Mouse (Mus musculus) hindbrain, postnatal 0 days (tissue): Measurements from ENCODE around the gene Tusc2. TPM values are rescaled to one million over a fixed set of nuclear protein-coding genes. Genes with fewer than 3 reads are reported as not detected.
A peak's percentile ranks its signal among the peaks of the same experiment; 100 is the strongest.

ENCODE experiments used
- ATAC-seq: fragments of 200-750 bp; cut with Nextera tagmentation; 2 replicates; pipeline ENCODE4 v1.8.0; 2017; ENCODE audit warnings: mild to moderate bottlenecking, moderate TSS enrichment, moderate library complexity
- DNase-seq: peaks from one replicate; pipeline ENCODE4 v3.0.0-alpha.2; 2015; ENCODE audit warnings: low spot score
- H3K27ac ChIP-seq: fragments of 300-500 bp; sonication (generic); 2 replicates; pipeline ENCODE4 v1.5.1; 2014; ENCODE audit warnings: mild to moderate bottlenecking
- H3K27me3 ChIP-seq: fragments of 300-500 bp; sonication (generic); 2 replicates; pipeline ENCODE4 v1.6.1; 2014; ENCODE audit warnings: low read length, mixed read lengths; ENCODE audit not compliant: insufficient read depth
- H3K36me3 ChIP-seq: fragments of 300-500 bp; sonication (generic); 2 replicates; pipeline ENCODE4 v1.6.1; 2014; ENCODE audit warnings: low read length, mixed read lengths; ENCODE audit not compliant: insufficient read depth
- H3K4me1 ChIP-seq: fragments of 300-500 bp; sonication (generic); 2 replicates; pipeline ENCODE4 v1.6.1; 2014; ENCODE audit warnings: antibody characterized with exemption, low read length, mixed read lengths; ENCODE audit not compliant: insufficient read depth
- H3K4me2 ChIP-seq: fragments of 300-500 bp; sonication (generic); 2 replicates; pipeline ENCODE4 v1.6.1; 2014; ENCODE audit warnings: low read depth, mild to moderate bottlenecking, low read length, moderate library complexity, mixed read lengths
- H3K4me3 ChIP-seq: fragments of 300-500 bp; sonication (generic); 2 replicates; pipeline ENCODE4 v1.5.1; 2014; ENCODE audit warnings: low read length
- H3K9ac ChIP-seq: fragments of 300-500 bp; sonication (generic); replicated peaks from 2 replicates; pipeline ENCODE4 v1.6.1; 2014; ENCODE audit warnings: mild to moderate bottlenecking, low read length, moderate library complexity, mixed read lengths
- H3K9me3 ChIP-seq: fragments of 300-500 bp; sonication (generic); 2 replicates; pipeline ENCODE4 v1.6.1; 2016; ENCODE audit warnings: low read length, mixed read lengths
- CTCF ChIP-seq: IDR thresholded peaks from 2 replicates; pipeline ENCODE4 v1.5.1; 2016; ENCODE audit warnings: antibody characterized with exemption, control low read depth, low read depth
- WGBS: fragments of 180-500 bp; shearing (Covaris S2); extraction: QIAGEN DNeasy Blood & Tissue Kit; methylation state at CpG from one replicate; pipeline ENCODE4 v1.1.7; 2014; 5-methylcytosine and 5-hydroxymethylcytosine counted together
- polyA plus RNA-seq: library from polyadenylated mRNA; unstranded; fragments of >200 nt; fragmentation: Nextera tagmentation; extraction: Ambion mirVana; gene quantifications from 2 replicates; pipeline ENCODE4 v1.2.1, GENCODE M21; 2015
- total RNA-seq: library from RNA; depleted of rRNA; stranded (reverse); fragments of >200 nt; gene quantifications from 2 replicates; pipeline ENCODE4 v1.2.3, GENCODE M21; 2014

Tusc2 gene
- total and polyA plus RNA-seq, 2 experiments from 2014 or later, result 115 to 142 TPM

DNA sequence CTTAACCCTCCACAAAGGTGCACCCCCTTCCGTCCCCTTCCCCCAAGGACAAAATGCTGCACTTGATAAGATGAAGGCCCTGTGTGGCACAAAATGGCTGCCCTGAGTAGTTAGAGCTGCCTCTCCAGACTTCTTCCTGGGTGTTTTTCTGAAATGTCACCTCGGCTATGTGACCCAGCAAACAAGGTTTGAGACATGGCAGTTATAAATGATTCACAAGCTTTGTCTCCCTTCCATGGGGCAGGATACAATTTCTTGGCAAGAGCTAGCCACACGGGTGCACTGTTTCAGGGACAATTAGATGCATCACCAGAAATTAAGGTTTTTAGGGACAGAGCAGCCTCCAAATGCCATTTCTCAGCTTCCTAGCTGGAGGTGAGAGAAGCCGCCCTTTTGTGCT is 22.6 kb upstream of the Tusc2 start:
- Histone ChIP-seq H3K27ac (no peak overlapping the region), H3K4me2 (peak overlapping the region; percentile 95; the same call in 1 of the 2 replicates), H3K27me3 (no peaks in the 10 kb centered on the region), H3K36me3 (peaks cover 18% of the 10 kb centered on the region; the same call in 1 of the 2 replicates), H3K4me3 (no peak overlapping the region), H3K9ac (peak overlapping the region; percentile 40; the same call in 1 of the 2 replicates), H3K9me3 (no peaks in the 10 kb centered on the region), H3K4me1 (peaks cover 35% of the 10 kb centered on the region)
- 65% methylated on average over 4 of the region's 4 CpGs for WGBS
- no peak for DNase-seq
- no peak for ATAC-seq
- TF ChIP-seq CTCF, result no peak

DNA sequence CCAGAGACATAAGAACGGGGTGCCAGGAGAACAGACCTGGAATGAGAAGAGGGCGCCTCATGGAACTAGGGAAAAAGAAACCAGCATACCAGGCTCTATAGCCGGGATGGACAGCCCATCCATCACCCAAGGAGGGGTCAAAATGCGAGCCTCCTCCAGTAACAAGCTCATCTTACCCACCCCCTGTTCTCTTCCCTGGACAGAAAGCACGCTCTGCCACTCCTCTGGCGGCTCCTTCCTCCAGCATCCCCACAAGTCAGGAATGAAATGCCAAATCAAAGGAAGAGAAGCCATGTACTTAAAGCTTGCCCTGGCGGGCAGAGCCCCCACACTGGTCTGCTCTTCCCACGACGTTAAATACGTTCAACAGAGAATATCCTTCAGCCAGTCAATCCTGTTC is 22.1 kb upstream of the Tusc2 start:
- ATAC-seq (no peak), DNase-seq (no peak)
- 0 out of 2 replicates have a peak overlapping the region, but pooled peaks have one; percentile 69 for H3K27ac ChIP-seq
- peaks cover 18% of the 10 kb centered on the region; the same call in 1 of the 2 replicates for H3K36me3 ChIP-seq
- peaks cover 29% of the 10 kb centered on the region for H3K4me1 ChIP-seq
- peak overlapping the region; percentile 40 for H3K9ac ChIP-seq
- H3K4me2 ChIP-seq, result peak overlapping the region; percentile 95
- no peaks in the 10 kb centered on the region for H3K9me3 ChIP-seq
- TF ChIP-seq CTCF, result no peak
- 33% methylated on average over 10 of the region's 10 CpGs for WGBS
- no peaks in the 10 kb centered on the region for H3K27me3 ChIP-seq
- H3K4me3 ChIP-seq, result peak overlapping the region; percentile 63

DNA sequence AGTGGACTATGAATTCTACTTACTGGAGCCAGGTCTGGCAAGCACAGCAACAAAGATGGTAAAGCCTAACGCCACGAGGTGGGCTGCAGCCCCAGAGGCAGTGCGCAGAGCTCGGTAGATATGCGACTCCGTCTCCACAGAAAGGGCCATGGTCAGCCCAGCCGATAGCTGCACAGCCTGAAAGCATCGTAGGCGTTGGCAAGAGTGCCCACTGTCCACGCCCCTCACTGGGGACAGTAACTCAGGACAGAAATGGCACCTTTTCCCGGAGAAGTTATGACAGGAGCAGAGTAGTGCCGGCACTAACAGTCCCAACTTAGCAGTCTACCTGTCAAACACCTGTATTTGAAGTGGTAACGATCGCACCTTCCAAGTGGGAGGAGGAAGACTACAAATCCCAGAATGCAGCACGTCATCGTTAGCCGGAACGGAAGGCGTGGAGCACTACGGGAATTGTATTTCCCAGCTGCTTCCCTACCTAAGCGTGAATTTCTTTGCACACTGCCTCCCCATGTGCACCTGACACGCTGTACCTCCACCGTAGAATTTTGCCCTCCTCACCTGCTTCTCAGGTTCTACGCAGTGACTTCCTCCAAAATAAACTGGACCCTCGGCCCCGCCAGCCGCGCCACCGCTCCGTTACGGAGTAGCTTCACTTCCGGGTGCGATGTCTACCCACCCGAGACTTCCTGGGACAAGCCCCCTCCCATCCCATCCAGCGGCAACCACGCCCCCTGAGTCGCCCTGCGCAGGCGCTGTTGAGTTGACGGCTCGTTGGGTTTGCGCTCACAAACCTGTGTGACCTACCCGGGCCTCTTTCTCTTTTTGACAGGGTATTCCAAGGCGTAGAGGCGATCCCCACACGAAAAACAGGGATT is 21.3 kb upstream of the Tusc2 start, which contains the start of the genes Cyb561d2 and Nprl2:
Gene Cyb561d2, minus strand, starts transcription at position 720 of the 878 bp plus-strand sequence.
Gene Nprl2, plus strand, starts transcription at position 753 of the 878 bp plus-strand sequence.
- Histone ChIP-seq H3K4me2 (peak within 1 kb of the TSS; percentile 95), H3K9me3 (no peaks in the 10 kb centered on the region), H3K4me3 (peak within 1 kb of the TSS; percentile 63), H3K27me3 (no peaks in the 10 kb centered on the region), H3K9ac (peak within 1 kb of the TSS; percentile 40), H3K4me1 (peaks cover 24% of the 10 kb centered on the region; the same call in 1 of the 2 replicates), H3K36me3 (peaks cover 18% of the 10 kb centered on the region; the same call in 1 of the 2 replicates), H3K27ac (peak within 1 kb of the TSS; percentile 69)
- WGBS, result under 1% methylated on average over 46 of the region's 46 CpGs
- DNase-seq, result peak; percentile 96
- 0 out of 2 replicates have a peak, but pooled peaks have one; percentile 4 for TF ChIP-seq CTCF
- peak; percentile 91 for ATAC-seq

GRCm38 (mm10) chr9:107542352-107542686 is 20.7 kb upstream of the Tusc2 start:
- H3K4me1 ChIP-seq, result peaks cover 24% of the 10 kb centered on the region
- no peaks in the 10 kb centered on the region for H3K9me3 ChIP-seq
- H3K27me3 ChIP-seq, result no peaks in the 10 kb centered on the region
- WGBS, result 3% methylated on average over 11 of the region's 11 CpGs
- H3K9ac ChIP-seq, result peak overlapping the region; percentile 40
- peak overlapping the region; percentile 63 for H3K4me3 ChIP-seq
- H3K27ac ChIP-seq, result peak overlapping the region; percentile 69
- no peak for DNase-seq
- ATAC-seq, result peak; percentile 12; the same call in 1 of the 2 replicates
- no peak for TF ChIP-seq CTCF
- H3K36me3 ChIP-seq, result peaks cover 18% of the 10 kb centered on the region; the same call in 1 of the 2 replicates
- peak overlapping the region; percentile 95 for H3K4me2 ChIP-seq

DNA sequence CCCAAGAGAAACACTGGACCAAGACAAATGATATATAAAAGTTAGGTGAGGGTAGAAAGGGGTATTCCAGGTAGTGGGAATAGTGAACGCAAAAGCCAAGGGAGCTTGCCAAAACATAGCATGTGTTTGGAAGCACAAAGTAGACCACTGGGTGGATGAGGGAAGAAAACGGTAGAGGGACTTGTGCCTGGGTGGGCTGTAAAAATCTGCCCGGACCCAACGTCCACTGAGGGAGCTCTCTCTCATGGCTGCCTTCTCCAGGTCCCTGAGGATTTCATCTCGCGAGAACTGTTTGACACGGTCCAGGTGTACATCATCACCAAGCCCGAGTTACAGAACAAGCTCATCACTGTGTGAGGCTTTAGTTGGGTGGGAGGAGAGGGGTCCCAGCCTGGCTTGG is 20.3 kb upstream of the Tusc2 start:
- Histone ChIP-seq H3K9me3 (no peaks in the 10 kb centered on the region), H3K27me3 (no peaks in the 10 kb centered on the region), H3K9ac (peak overlapping the region; percentile 40), H3K36me3 (peaks cover 16% of the 10 kb centered on the region; the same call in 1 of the 2 replicates), H3K4me1 (peaks cover 25% of the 10 kb centered on the region), H3K4me2 (peak overlapping the region; percentile 95), H3K4me3 (peak overlapping the region; percentile 63), H3K27ac (no peak overlapping the region)
- 44% methylated on average over 8 of the region's 8 CpGs for WGBS
- no peak for TF ChIP-seq CTCF
- no peak for DNase-seq
- no peak for ATAC-seq

DNA sequence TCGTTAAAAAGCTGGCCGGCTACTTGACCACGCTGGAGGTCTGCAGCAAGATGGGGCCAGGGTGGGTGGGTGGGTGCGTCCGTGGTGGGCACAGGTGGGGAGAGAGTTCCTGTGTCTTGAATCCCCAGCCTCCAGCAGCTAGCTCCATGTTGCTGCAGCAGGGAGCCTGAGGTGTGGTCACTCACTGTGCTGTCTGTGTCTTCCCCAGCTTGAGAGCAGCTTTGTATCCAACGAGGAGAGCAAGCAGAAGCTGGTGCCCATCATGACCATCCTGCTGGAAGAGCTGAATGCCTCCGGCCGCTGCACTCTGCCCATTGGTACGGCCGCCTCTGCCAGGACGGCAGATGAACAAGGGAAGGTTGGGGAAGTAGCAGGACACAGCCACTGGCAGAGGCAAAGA is 19.8 kb upstream of the Tusc2 start:
- TF ChIP-seq CTCF, result no peak
- Histone ChIP-seq H3K4me2 (no peak overlapping the region), H3K27me3 (no peaks in the 10 kb centered on the region), H3K4me1 (peaks cover 26% of the 10 kb centered on the region), H3K4me3 (no peak overlapping the region), H3K9me3 (no peaks in the 10 kb centered on the region), H3K9ac (no peak overlapping the region), H3K36me3 (peaks cover 11% of the 10 kb centered on the region; the same call in 1 of the 2 replicates), H3K27ac (no peak overlapping the region)
- ATAC-seq (no peak), DNase-seq (no peak)
- 90% methylated on average over 11 of the region's 11 CpGs for WGBS
